Mouse (Mus musculus) lung, postnatal 0 days (tissue): ENCODE results near the gene Efcab7. TPM values are rescaled to one million over a fixed set of nuclear protein-coding genes. Genes with fewer than 3 reads are reported as not detected.
A peak's percentile ranks its signal among the peaks of the same experiment; 100 is the strongest.

Experiments used
- ATAC-seq: fragments of 200-750 bp; cut with Nextera tagmentation; 2 replicates; pipeline ENCODE4 v1.8.0; 2017; ENCODE audit warnings: moderate library complexity
- DNase-seq: peaks from one replicate; pipeline ENCODE4 v3.0.0-alpha.2; 2016; ENCODE audit warnings: low spot score
- H3K27ac ChIP-seq: fragments of 300-500 bp; sonication (generic); 2 replicates; pipeline ENCODE4 v1.5.1; 2014; ENCODE audit warnings: antibody characterized with exemption, mild to moderate bottlenecking, low read length, mixed read lengths
- H3K27me3 ChIP-seq: fragments of 300-500 bp; sonication (generic); replicated peaks from 2 replicates; pipeline ENCODE4 v1.6.1; 2014; ENCODE audit warnings: low read length, mixed read lengths; ENCODE audit not compliant: insufficient read depth
- H3K36me3 ChIP-seq: fragments of 300-500 bp; sonication (generic); 2 replicates; pipeline ENCODE4 v1.6.1; 2014; ENCODE audit warnings: low read length, mixed read lengths; ENCODE audit not compliant: insufficient read depth
- H3K4me1 ChIP-seq: fragments of 300-500 bp; sonication (generic); 2 replicates; pipeline ENCODE4 v1.6.1; 2014; ENCODE audit warnings: antibody characterized with exemption, low read depth, low read length, mixed read lengths; ENCODE audit not compliant: insufficient read depth
- H3K4me2 ChIP-seq: fragments of 300-500 bp; sonication (generic); replicated peaks from 2 replicates; pipeline ENCODE4 v1.6.1; 2014; ENCODE audit warnings: low read depth, mild to moderate bottlenecking, low read length, moderate library complexity, mixed read lengths
- H3K4me3 ChIP-seq: fragments of 300-500 bp; sonication (generic); 2 replicates; pipeline ENCODE4 v1.5.1; 2014; ENCODE audit warnings: low read depth, low read length
- H3K9ac ChIP-seq: fragments of 300-500 bp; sonication (generic); replicated peaks from 2 replicates; pipeline ENCODE4 v1.6.1; 2014; ENCODE audit warnings: low read depth, mild to moderate bottlenecking
- H3K9me3 ChIP-seq: fragments of 300-500 bp; sonication (generic); 2 replicates; pipeline ENCODE4 v1.6.1; 2016; ENCODE audit warnings: low read length, mixed read lengths
- CTCF ChIP-seq: IDR thresholded peaks from 2 replicates; pipeline ENCODE4 v1.5.1; 2016; ENCODE audit warnings: antibody characterized with exemption, mild to moderate bottlenecking
- EP300 ChIP-seq: IDR thresholded peaks from 2 replicates; pipeline ENCODE4 v1.6.1; 2016; ENCODE audit warnings: antibody characterized with exemption, mild to moderate bottlenecking, control low read depth
- WGBS: fragments of 180-500 bp; shearing (Covaris S2); extraction: QIAGEN DNeasy Blood & Tissue Kit; methylation state at CpG from one replicate; pipeline ENCODE4 v1.1.7; 2014; 5-methylcytosine and 5-hydroxymethylcytosine counted together
- polyA plus RNA-seq: library from polyadenylated mRNA; unstranded; fragments of >200 nt; fragmentation: Nextera tagmentation; extraction: Ambion mirVana; gene quantifications from 2 replicates; pipeline ENCODE4 v1.2.1, GENCODE M21; 2015

Gene Efcab7
- polyA plus RNA-seq, 1 experiment from 2014 or later: 11.3 TPM

DNA sequence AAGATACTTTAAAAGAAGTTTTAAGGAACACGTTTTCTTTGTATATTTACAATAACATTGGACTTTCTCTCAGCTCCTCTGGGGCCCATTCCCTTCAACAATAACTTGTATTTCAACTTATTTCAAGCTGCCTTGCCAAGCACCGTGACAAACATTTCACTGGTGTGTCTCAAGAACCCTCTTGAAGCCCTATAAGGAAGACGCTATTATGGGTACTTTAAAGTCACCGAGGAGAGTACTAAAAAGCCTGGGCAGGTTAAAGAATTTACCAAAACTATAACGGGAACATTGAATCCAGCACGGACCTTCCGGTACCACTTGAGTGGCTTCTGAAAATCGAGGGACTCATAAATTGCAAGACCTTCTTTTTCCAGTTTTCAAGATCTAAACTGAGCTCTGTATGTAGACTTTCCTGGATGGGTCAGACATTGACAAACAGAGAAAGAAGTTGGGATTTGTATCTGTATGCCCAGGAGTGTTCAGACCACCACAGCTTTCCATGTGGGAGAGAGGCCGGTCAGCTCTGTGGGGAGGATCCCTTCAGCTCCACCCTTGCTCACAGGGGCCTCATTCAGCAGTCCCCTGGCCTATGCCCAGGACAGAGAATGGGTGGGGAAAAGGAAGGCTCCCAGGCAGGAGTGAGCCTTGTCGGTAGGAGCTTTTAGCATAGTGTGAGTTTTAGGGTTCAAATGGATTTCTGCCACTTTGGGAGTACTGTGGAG, 101.7 kb downstream of the Efcab7 start:
- peak overlapping the region; percentile 92 for H3K27ac ChIP-seq
- H3K4me1 ChIP-seq: peaks cover 3% of the 10 kb centered on the region; the same call in 1 of the 2 replicates
- peak overlapping the region; percentile 93 for H3K4me2 ChIP-seq
- no peak overlapping the region for H3K9ac ChIP-seq
- 38% methylated on average over 10 of the region's 10 CpGs for WGBS
- DNase-seq (peak; percentile 82), ATAC-seq (peak; percentile 54)
- no peaks in the 10 kb centered on the region for H3K9me3 ChIP-seq
- H3K27me3 ChIP-seq: no peaks in the 10 kb centered on the region
- TF ChIP-seq CTCF (no peak), EP300 (peak; percentile 59; the same call in 1 of the 2 replicates)
- H3K36me3 ChIP-seq: no peaks in the 10 kb centered on the region
- peak overlapping the region; percentile 64; the same call in 1 of the 2 replicates for H3K4me3 ChIP-seq

DNA sequence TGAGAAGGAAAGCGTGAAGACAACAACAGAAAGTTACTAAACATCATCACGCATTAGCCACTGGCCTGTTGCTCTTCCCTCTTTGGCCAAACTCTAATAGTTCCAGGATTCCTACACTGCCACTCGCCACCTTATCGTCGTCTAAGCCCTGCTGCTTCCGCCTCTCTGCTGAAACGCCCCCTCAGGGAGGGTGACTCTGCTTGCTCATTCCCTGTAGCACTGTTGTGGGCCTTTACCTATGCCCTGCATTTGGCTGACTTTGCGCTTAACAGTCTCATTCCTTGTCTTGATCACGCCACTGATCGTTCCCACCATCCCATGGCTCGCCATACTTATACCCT, 102.2 kb downstream of the Efcab7 start:
- Histone ChIP-seq H3K9me3 (no peaks in the 10 kb centered on the region), H3K27me3 (no peaks in the 10 kb centered on the region), H3K4me2 (peak overlapping the region; percentile 93), H3K9ac (no peak overlapping the region), H3K4me1 (peaks cover 3% of the 10 kb centered on the region; the same call in 1 of the 2 replicates), H3K36me3 (no peaks in the 10 kb centered on the region), H3K4me3 (peak overlapping the region; percentile 64; the same call in 1 of the 2 replicates), H3K27ac (peak overlapping the region; percentile 92)
- TF ChIP-seq CTCF (no peak), EP300 (no peak)
- DNase-seq: peak; percentile 33
- no peak for ATAC-seq
- WGBS: 68% methylated on average over 11 of the region's 11 CpGs

DNA sequence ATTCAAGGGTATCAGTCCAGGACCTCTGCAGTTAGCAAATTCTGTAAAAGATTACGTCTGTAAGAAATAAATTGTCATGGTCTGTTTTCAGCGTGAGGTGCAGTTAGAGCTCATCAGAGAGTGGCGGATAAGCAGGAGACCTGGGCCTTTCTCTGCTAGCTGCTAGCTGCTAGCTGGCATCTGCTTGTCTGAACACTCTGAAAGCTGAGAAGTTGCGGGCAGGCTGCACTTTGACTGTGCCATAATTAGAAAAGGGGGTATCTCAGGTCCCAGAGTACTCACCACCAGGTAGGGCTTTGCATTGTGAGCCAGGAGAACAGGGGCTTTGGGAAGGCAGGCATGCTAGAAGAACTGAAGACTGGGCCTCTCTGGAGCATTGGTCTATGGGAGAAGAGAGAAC, 102.8 kb downstream of the Efcab7 start:
- Histone ChIP-seq H3K9ac (no peak overlapping the region), H3K27ac (peak overlapping the region; percentile 92; the same call in 1 of the 2 replicates), H3K4me2 (peak overlapping the region; percentile 93; the same call in 1 of the 2 replicates)

DNA sequence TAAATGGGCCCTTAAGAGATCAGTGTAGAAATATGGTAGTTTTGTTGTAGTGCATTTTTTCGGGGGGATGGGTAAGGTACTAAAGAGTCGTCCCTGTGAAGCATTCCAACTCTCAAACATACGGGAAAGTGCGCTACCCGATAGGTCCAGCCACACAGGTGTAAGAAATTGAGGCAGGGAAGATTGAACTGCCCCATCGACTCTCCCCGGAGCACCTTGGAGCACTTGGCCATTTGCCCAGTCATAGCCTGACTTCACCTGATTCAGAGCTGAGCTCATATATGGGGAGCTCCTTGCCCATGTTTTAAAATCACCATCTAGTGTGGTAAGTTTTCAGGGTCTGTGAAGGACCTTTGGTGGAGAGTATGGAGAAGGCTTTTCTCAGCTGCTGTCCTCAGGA, 105.9 kb downstream of the Efcab7 start:
- DNase-seq: peak; percentile 44
- WGBS: 73% methylated on average over 7 of the region's 7 CpGs
- no peak overlapping the region for H3K27ac ChIP-seq
- no peak for ATAC-seq
- peaks cover 3% of the 10 kb centered on the region; the same call in 1 of the 2 replicates for H3K4me1 ChIP-seq
- no peaks in the 10 kb centered on the region for H3K36me3 ChIP-seq
- TF ChIP-seq CTCF (no peak), EP300 (no peak)
- no peak overlapping the region for H3K4me3 ChIP-seq
- no peaks in the 10 kb centered on the region for H3K27me3 ChIP-seq
- no peak overlapping the region for H3K9ac ChIP-seq
- no peak overlapping the region for H3K4me2 ChIP-seq
- no peaks in the 10 kb centered on the region for H3K9me3 ChIP-seq

More for the DNA sequence above, 102.8 kb downstream of the Efcab7 start:
- H3K4me1 ChIP-seq: peaks cover 3% of the 10 kb centered on the region; the same call in 1 of the 2 replicates
- no peaks in the 10 kb centered on the region for H3K27me3 ChIP-seq
- DNase-seq (no peak), ATAC-seq (no peak)
- no peaks in the 10 kb centered on the region for H3K36me3 ChIP-seq
- H3K4me3 ChIP-seq: no peak overlapping the region
- no peaks in the 10 kb centered on the region for H3K9me3 ChIP-seq
- WGBS: 80% methylated on average over 4 of the region's 4 CpGs
- TF ChIP-seq CTCF: no peak
- no peak for TF ChIP-seq EP300

DNA sequence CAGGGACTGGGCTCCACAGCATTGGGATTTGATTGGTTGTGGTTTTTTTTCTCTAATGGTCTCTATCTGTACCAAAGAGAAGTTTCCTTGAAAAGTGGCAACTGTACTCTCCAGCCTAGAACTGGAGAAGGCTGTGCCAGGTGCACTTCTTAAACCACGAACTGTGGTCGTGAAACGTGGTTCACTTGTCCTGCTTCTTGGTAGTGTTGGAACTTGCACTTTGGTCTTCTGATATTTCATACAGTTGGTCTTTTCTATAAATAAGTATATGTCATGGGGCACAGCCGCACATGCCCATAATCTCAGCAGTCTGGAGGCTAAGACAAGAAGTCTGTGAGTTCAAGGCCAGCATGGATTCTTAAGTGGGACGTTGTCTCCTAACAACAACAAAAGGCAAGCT, 107.3 kb downstream of the Efcab7 start:
- 90% methylated on average over 5 of the region's 5 CpGs for WGBS

DNA sequence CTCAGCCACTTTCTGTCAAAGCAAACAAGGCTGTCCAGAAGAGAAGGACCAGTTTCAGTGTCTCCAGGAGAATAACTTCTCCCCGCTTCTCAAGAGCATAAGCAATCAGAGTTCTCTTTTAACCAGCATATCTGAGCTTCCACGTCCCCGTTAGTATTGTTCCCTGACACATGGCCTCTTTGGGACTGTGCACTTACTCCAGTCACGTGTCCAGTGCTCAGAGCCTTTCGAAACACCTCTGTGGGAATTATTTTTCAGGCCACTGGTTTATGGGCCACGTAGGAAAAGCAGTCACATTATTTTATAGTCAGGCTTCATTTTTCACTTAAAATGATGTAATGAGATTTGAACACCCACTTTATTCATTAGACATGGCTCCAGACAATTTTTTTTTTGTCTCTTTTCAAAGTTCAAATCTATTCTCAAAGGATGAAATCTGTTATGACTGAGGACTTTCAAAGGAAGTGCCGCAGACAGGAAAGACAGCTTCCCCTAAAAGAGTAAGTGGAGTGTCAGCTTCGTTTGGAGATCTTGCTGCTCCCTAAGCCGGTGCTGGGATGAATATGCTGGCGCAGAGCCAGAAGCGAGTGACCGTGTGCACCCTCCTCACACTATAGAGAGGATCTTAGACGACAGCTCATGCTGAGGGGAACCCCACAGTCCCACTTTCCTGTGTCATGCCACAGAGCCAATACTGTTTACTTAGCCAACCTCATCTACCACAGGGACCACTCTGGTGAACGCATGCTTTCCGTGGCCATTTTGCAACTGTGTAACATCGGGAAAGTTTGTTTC, 110.9 kb downstream of the Efcab7 start:
- H3K27me3 ChIP-seq: no peaks in the 10 kb centered on the region
- 22% methylated on average over 16 of the region's 16 CpGs for WGBS
- no peak overlapping the region for H3K4me2 ChIP-seq
- H3K27ac ChIP-seq: peak overlapping the region; percentile 3; the same call in 1 of the 2 replicates
- ATAC-seq (peak; percentile 32; the same call in 1 of the 2 replicates), DNase-seq (peak; percentile 56)
- H3K36me3 ChIP-seq: no peaks in the 10 kb centered on the region
- H3K4me1 ChIP-seq: peaks cover 4% of the 10 kb centered on the region; the same call in 1 of the 2 replicates
- TF ChIP-seq EP300 (no peak), CTCF (no peak)
- H3K4me3 ChIP-seq: no peak overlapping the region
- no peaks in the 10 kb centered on the region for H3K9me3 ChIP-seq
- no peak overlapping the region for H3K9ac ChIP-seq

More for the DNA sequence above, 107.3 kb downstream of the Efcab7 start:
- no peak for ATAC-seq
- TF ChIP-seq CTCF (no peak), EP300 (no peak)
- Histone ChIP-seq H3K4me2 (no peak overlapping the region), H3K27ac (no peak overlapping the region), H3K9me3 (no peaks in the 10 kb centered on the region), H3K27me3 (no peaks in the 10 kb centered on the region), H3K4me1 (peaks cover 4% of the 10 kb centered on the region; the same call in 1 of the 2 replicates), H3K9ac (no peak overlapping the region), H3K4me3 (no peak overlapping the region), H3K36me3 (no peaks in the 10 kb centered on the region)
- no peak for DNase-seq
